Mouse (Mus musculus) heart, postnatal 0 days (tissue): ENCODE measurements at regions not wholly inside any gene's neighbourhood (a gene's known extent, or its start where the extent isn't known, plus 50 kb on each side); places are given as distances from the start of the nearest gene placed in this dataset.
A peak's percentile ranks its signal among the peaks of the same experiment; 100 is the strongest.

Source experiments
- ATAC-seq: fragments of 200-750 bp; cut with Nextera tagmentation; 2 replicates; pipeline ENCODE4 v1.8.0; 2017; ENCODE audit warnings: low read depth, moderate number of reproducible peaks, moderate library complexity; ENCODE audit not compliant: insufficient read depth
- DNase-seq: peaks from one replicate; pipeline ENCODE4 v3.0.0-alpha.2; 2016; ENCODE audit warnings: low spot score
- H3K27ac ChIP-seq: fragments of 300-500 bp; sonication (generic); 2 replicates; pipeline ENCODE4 v1.5.1; 2014; ENCODE audit warnings: low read depth, mild to moderate bottlenecking
- H3K27me3 ChIP-seq: fragments of 300-500 bp; sonication (generic); 2 replicates; pipeline ENCODE4 v1.6.1; 2014; ENCODE audit warnings: low read length, mixed read lengths; ENCODE audit not compliant: control insufficient read depth, insufficient read depth
- H3K36me3 ChIP-seq: fragments of 300-500 bp; sonication (generic); replicated peaks from 2 replicates; pipeline ENCODE4 v1.6.1; 2014; ENCODE audit warnings: low read length, mixed read lengths; ENCODE audit not compliant: control insufficient read depth, insufficient read depth
- H3K4me1 ChIP-seq: fragments of 300-500 bp; sonication (generic); 2 replicates; pipeline ENCODE4 v1.6.1; 2014; ENCODE audit warnings: antibody characterized with exemption; ENCODE audit not compliant: control insufficient read depth, insufficient read depth
- H3K4me2 ChIP-seq: fragments of 300-500 bp; sonication (generic); 2 replicates; pipeline ENCODE4 v1.6.1; 2014; ENCODE audit warnings: low read depth, mild to moderate bottlenecking, low read length, moderate library complexity
- H3K4me3 ChIP-seq: fragments of 300-500 bp; sonication (generic); 2 replicates; pipeline ENCODE4 v1.5.1; 2014; ENCODE audit warnings: low read depth, low read length
- H3K9ac ChIP-seq: fragments of 300-500 bp; sonication (generic); replicated peaks from 2 replicates; pipeline ENCODE4 v1.6.1; 2014; ENCODE audit warnings: low read depth, low read length, mixed read lengths
- H3K9me3 ChIP-seq: fragments of 300-500 bp; sonication (generic); replicated peaks from 2 replicates; pipeline ENCODE4 v1.6.1; 2016; ENCODE audit warnings: low read length; ENCODE audit not compliant: control insufficient read depth
- CTCF ChIP-seq: IDR thresholded peaks from 2 replicates; pipeline ENCODE4 v1.5.1; 2016; ENCODE audit warnings: antibody characterized with exemption, control low read depth, low read depth
- EP300 ChIP-seq: IDR thresholded peaks from 2 replicates; pipeline ENCODE4 v1.6.1; 2016; ENCODE audit warnings: antibody characterized with exemption, low read depth
- WGBS: fragments of 180-500 bp; shearing (Covaris S2); extraction: QIAGEN DNeasy Blood & Tissue Kit; methylation state at CpG from one replicate; pipeline ENCODE4 v1.1.7; 2014; 5-methylcytosine and 5-hydroxymethylcytosine counted together

DNA sequence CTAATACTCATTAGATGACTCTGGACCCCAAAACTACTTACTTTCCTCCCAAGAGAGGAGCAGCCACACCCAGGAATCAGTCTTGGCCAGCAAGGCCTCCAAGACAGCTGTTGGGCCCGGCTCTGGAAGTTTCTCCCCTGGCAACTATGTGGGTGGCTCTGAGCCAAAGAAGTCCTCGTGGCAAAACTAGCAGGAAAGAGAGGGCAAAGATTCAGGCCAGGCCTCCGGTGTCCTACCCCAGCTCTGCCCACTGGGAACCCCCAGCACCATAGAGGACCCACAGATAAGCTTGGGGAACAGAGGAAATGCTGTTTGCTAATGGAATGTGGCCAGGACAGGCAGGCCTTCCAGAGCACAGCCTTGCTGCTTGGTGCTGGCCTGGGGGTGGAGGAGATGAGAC lies 51.9 kb upstream of the Kdm8 start:
- TF ChIP-seq CTCF: no peak
- no peak for TF ChIP-seq EP300
- H3K27ac ChIP-seq: no peak overlapping the region

DNA sequence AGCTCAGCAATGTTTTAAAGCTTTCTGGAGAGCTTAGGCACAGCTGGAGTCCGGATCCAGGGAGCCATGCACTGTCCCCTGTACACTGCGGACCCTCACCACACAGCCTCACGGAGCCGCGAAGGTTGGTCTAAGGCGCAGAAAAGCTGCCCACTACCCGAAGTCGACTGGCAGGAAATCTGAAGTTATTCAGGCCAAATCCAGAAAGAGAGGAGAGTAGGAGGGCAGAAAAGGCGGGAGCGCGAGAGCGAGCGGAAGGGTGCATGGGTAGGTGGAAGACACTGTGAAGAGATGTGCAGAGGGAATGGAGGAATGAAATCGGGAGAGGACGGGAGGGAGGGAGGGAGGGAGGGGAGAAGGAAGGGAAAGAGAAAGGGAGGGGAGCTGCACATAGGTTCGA lies 51.2 kb upstream of the Kdm8 start:
- under 1% methylated on average over 15 of the region's 16 CpGs for WGBS
- no peak overlapping the region for H3K27ac ChIP-seq

More for the DNA sequence above, 51.9 kb upstream of the Kdm8 start:
- Histone ChIP-seq H3K4me3 (no peak overlapping the region), H3K9ac (no peak overlapping the region), H3K36me3 (no peaks in the 10 kb centered on the region), H3K9me3 (no peaks in the 10 kb centered on the region), H3K27me3 (peaks cover 12% of the 10 kb centered on the region), H3K4me2 (peak overlapping the region; percentile 63; the same call in 1 of the 2 replicates), H3K4me1 (peaks cover 4% of the 10 kb centered on the region; the same call in 1 of the 2 replicates)
- ATAC-seq (no peak), DNase-seq (no peak)
- WGBS: 6% methylated on average over 3 of the region's 3 CpGs

DNA sequence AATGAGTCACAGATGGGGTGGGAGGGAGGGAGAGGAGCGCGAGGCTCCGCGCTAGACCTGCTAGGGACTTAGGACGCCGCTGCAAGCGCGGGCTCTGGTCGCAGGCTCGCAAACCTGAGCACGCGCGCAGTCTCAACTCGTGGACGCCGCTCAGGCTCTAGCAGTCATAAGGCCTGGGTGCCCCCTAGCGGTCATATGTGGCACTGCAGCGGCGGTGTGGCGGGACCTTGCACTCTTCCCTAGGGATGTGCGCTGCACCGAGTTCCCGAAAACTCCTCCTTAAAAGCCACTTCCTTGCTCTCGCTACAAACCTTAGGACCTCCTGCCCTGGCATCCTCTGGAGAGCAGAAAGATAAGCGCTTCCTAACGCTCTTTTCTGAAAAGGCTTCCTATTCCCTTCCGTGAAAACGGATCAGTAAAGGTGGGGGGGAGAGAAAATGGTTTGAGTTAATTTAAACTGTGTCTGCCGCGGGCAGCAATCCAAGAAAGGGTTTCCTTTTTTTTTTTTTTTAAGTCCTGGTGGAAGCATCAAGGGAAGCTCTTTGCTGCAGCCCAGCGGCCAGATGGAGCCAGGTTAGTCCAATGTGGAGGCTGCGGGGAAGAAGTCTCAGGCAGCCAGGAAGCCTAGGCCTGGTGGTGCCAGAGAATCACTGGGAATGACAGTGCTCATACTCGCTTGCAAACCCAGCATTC lies 50.7 kb upstream of the Kdm8 start:
- Histone ChIP-seq H3K4me3 (peak overlapping the region; percentile 39), H3K4me2 (peak overlapping the region; percentile 63), H3K9me3 (no peaks in the 10 kb centered on the region), H3K27ac (no peak overlapping the region), H3K27me3 (peaks cover 12% of the 10 kb centered on the region), H3K9ac (no peak overlapping the region), H3K4me1 (peaks cover 4% of the 10 kb centered on the region; the same call in 1 of the 2 replicates), H3K36me3 (no peaks in the 10 kb centered on the region)
- 2% methylated on average over 31 of the region's 33 CpGs for WGBS
- peak; percentile 86 for DNase-seq
- peak; percentile 85 for ATAC-seq
- TF ChIP-seq CTCF: peak; percentile 95
- no peak for TF ChIP-seq EP300

More for the DNA sequence above, 51.2 kb upstream of the Kdm8 start:
- Histone ChIP-seq H3K9ac (no peak overlapping the region), H3K4me3 (peak overlapping the region; percentile 39), H3K9me3 (no peaks in the 10 kb centered on the region), H3K4me2 (peak overlapping the region; percentile 63), H3K27me3 (peaks cover 12% of the 10 kb centered on the region), H3K36me3 (no peaks in the 10 kb centered on the region), H3K4me1 (peaks cover 4% of the 10 kb centered on the region; the same call in 1 of the 2 replicates)
- ATAC-seq (peak; percentile 14; the same call in 1 of the 2 replicates), DNase-seq (no peak)
- TF ChIP-seq EP300: no peak
- no peak for TF ChIP-seq CTCF
